Mouse (Mus musculus) limb, embryonic 11.5 days (tissue): ENCODE results near the gene Olfr815. TPM values are rescaled to one million over a fixed set of nuclear protein-coding genes. Genes with fewer than 3 reads are reported as not detected.

ENCODE experiments used
- polyA plus RNA-seq: library from polyadenylated mRNA; unstranded; fragments of >200 nt; fragmentation: Nextera tagmentation; extraction: Ambion mirVana; gene quantifications from 2 replicates; pipeline ENCODE4 v1.2.1, GENCODE M21; 2014

Gene Olfr815
- polyA plus RNA-seq, 1 experiment from 2014 or later = not detected

Other genes starting within 250 kb of the Olfr815 start
- gene Olfr800, start 248.2 kb downstream of the Olfr815 start, polyA plus RNA-seq = not detected in 2 replicates
- not detected in 2 replicates for gene Olfr801, start 232.0 kb downstream of the Olfr815 start, polyA plus RNA-seq
- gene Olfr802, start 217.7 kb downstream of the Olfr815 start, polyA plus RNA-seq = not detected in 2 replicates
- gene Olfr803, start 211.6 kb downstream of the Olfr815 start, polyA plus RNA-seq = not detected in 2 replicates
- gene Olfr804, start 202.7 kb downstream of the Olfr815 start, polyA plus RNA-seq = not detected in 2 replicates
- not detected in 2 replicates for gene Olfr805, start 176.5 kb downstream of the Olfr815 start, polyA plus RNA-seq
- not detected in 2 replicates for gene Olfr806, start 163.9 kb downstream of the Olfr815 start, polyA plus RNA-seq
- not detected in 2 replicates for gene Olfr807, start 148.1 kb downstream of the Olfr815 start, polyA plus RNA-seq
- not detected in 2 replicates for gene Olfr808, start 140.4 kb downstream of the Olfr815 start, polyA plus RNA-seq
- not detected in 2 replicates for gene Olfr809, start 131.2 kb downstream of the Olfr815 start, polyA plus RNA-seq
- gene Olfr810, start 111.0 kb downstream of the Olfr815 start, polyA plus RNA-seq = not detected in 2 replicates
- not detected in 2 replicates for gene Olfr811, start 101.5 kb downstream of the Olfr815 start, polyA plus RNA-seq
- not detected in 2 replicates for gene Olfr812, start 59.8 kb downstream of the Olfr815 start, polyA plus RNA-seq
- gene Olfr813, start 50.5 kb downstream of the Olfr815 start, polyA plus RNA-seq = not detected in 2 replicates
- gene Olfr814, start 26.0 kb downstream of the Olfr815 start, polyA plus RNA-seq = not detected in 2 replicates
- gene Olfr816, start 9.7 kb upstream of the Olfr815 start, polyA plus RNA-seq = not detected in 2 replicates
- not detected in 2 replicates for gene Olfr818, start 43.2 kb upstream of the Olfr815 start, polyA plus RNA-seq
- gene Olfr819, start 61.4 kb upstream of the Olfr815 start, polyA plus RNA-seq = not detected in 2 replicates
- gene Olfr247, start 70.3 kb upstream of the Olfr815 start, polyA plus RNA-seq = not detected in 2 replicates
- not detected in 2 replicates for gene Gm10310, start 79.2 kb upstream of the Olfr815 start, polyA plus RNA-seq
- not detected in 2 replicates for gene Olfr820, start 106.8 kb upstream of the Olfr815 start, polyA plus RNA-seq
- gene Olfr821, start 124.5 kb upstream of the Olfr815 start, polyA plus RNA-seq = not detected in 2 replicates
- gene Olfr822, start 165.3 kb upstream of the Olfr815 start, polyA plus RNA-seq = not detected in 2 replicates
- gene Olfr823, start 209.5 kb upstream of the Olfr815 start, polyA plus RNA-seq = not detected in 2 replicates
- gene Olfr824, start 224.1 kb upstream of the Olfr815 start, polyA plus RNA-seq = not detected in 2 replicates